In genomic region chr1:180458274-180458673, GRCm38 (mm10) we compare ENCODE assay signal across 10 mouse cellular contexts. TPM values are rescaled to one million over a fixed set of nuclear protein-coding genes. Genes with fewer than 3 reads are reported as not detected.
DNase-seq lines count a peak whose midpoint lies in the region; ATAC-seq and TF ChIP-seq lines count a peak whose summit lies in the region.
"Had no signal": no experiment of that assay in that cellular context is flagged by ENCODE, and none has a peak within 500 bp of the region (broad histone marks: within the 10 kb centered on the region; RNA-seq: fewer than 3 reads in every experiment).

No protein-coding gene starts in this region.

- peak overlapping the region; percentile 64; the same call in 1 of the 2 replicates for H3K27ac ChIP-seq in gastrocnemius, adult 2 months
- H3K27ac ChIP-seq: liver, embryonic 15.5 days had no signal

- in situ Hi-C loops in Patski (cut with MboI; ENCODE audit: low pct_unique_long_range_greater_than_20kb), result no loop called here

- H3K27me3 ChIP-seq in Patski, result peaks cover 55% of the 10 kb centered on the region
- H3K27me3 ChIP-seq: CH12.LX had no signal

- CTCF ChIA-PET in Patski (lab: Charles Lee), result no interaction called here

- TF ChIP-seq CTCF in gastrocnemius, adult 2 months (IDR thresholded peaks at IDR 0.05), result no peak
- TF ChIP-seq CTCF in Patski (IDR thresholded peaks at IDR 0.05), result no peak

- intact Hi-C loops in gastrocnemius, adult 2 months (cut with DNase I), result no loop called here

- peak; percentile 8 for ATAC-seq in Patski

- DNase-seq in gastrocnemius, adult 2 months, result peak; percentile 46
- no peak for DNase-seq in gastrocnemius, postnatal 10 days
- no peak for DNase-seq in Patski (ENCODE audit: low read depth, low spot score)
- peak; percentile 52 for DNase-seq in embryo, embryonic 11 days
- peak; percentile 24 to 29 for DNase-seq in kidney, postnatal 36 days
- DNase-seq in layer of hippocampus, postnatal 14 days (ENCODE audit: low spot score in 2 of 2), result no peak
- DNase-seq in thymus, adult 18-20 months, result no peak
- DNase-seq in ovary, postnatal 36 days (ENCODE audit: low spot score), result no peak

- peak overlapping the region; percentile 26 for H3K4me3 ChIP-seq in gastrocnemius, adult 2 months
- H3K4me3 ChIP-seq: liver, embryonic 15.5 days had no signal

- POLR2A ChIA-PET in Patski (lab: Charles Lee), result interaction anchor here (0.7 kb wide), 1 partner anchor 84 kb away, joined by 3 read pairs; no protein-coding TSS in a partner anchor

RNA-seq across cellular contexts. Expression of gene Stum, which starts 25.0 kb away (rescaled TPM):
- total RNA-seq in gastrocnemius, adult 2 months (2021), result under 1 TPM; 0.41 to 0.86 TPM
- total RNA-seq in gastrocnemius, postnatal 10 days (2021), result 1 to 10 TPM; 1.2 to 2.1 TPM
- not detected for polyA plus RNA-seq in Patski (2021)
- total RNA-seq in layer of hippocampus, postnatal 14 days (2021), result 100 to 1,000 TPM; 263 to 281 TPM

Comparison
In these comparisons a context has a peak if more than half of its experiments do, and no peak if none do; other contexts are left out.
1. DNase-seq: peak in gastrocnemius, adult 2 months (single experiment), embryo, embryonic 11 days (single experiment) and kidney, postnatal 36 days (2 of 2); none in gastrocnemius, postnatal 10 days (single experiment), Patski (single experiment), layer of hippocampus, postnatal 14 days (0 of 2), thymus, adult 18-20 months (0 of 2) and ovary, postnatal 36 days (single experiment).
2. RNA of gene Stum, which starts 25.0 kb away (total RNA-seq): 263 to 281 TPM in layer of hippocampus, postnatal 14 days; 1.2 to 2.1 TPM in gastrocnemius, postnatal 10 days and 0.41 to 0.86 TPM in gastrocnemius, adult 2 months; every median in the first group is over 10 times any median in the second.